Mouse (Mus musculus): ENCODE measurements around the gene Lim2. TPM values are rescaled to one million over a fixed set of nuclear protein-coding genes. Genes with fewer than 3 reads are reported as not detected.

Lim2 gene
- polyA plus RNA-seq (2014; fragmentation: Illumina TruSeq; extraction: RNeasy Lipid Tissue Mini Kit (QIAGEN cat#74804); ENCODE audit: low read depth, low replicate concordance), result not detected

GRCm38 (mm10) chr7:43427406-43427805 is at the start of gene Lim2:
Lim2 (plus strand) TSS chr7:43427670.

GRCm38 (mm10) chr7:43408131-43408553 is 19.3 kb upstream of the Lim2 start, which contains the start of gene Siglecg:
Siglecg (plus strand) TSS chr7:43408204.

GRCm38 (mm10) chr7:43436341-43437255 is 9.1 kb downstream of the Lim2 start, which contains the start of gene Nkg7:
Nkg7 (plus strand) TSS chr7:43437073.

GRCm38 (mm10) chr7:43440482-43440881 is 13.0 kb downstream of the Lim2 start, which contains the start of gene Cldnd2:
Cldnd2 (plus strand) TSS chr7:43440782.

GRCm38 (mm10) chr7:43443917-43444293 is 16.4 kb downstream of the Lim2 start, which contains the start of the genes Etfb and Gm45233:
Etfb (plus strand) TSS chr7:43444083.
Gm45233 (plus strand) TSS chr7:43444128.

GRCm38 (mm10) chr7:43462851-43463250 is 35.4 kb downstream of the Lim2 start, which contains the start of gene Vsig10l:
Vsig10l (plus strand) TSS chr7:43463151.

Other genes with a start within 250 kb of the Lim2 start
- 21.3 TPM for gene Zfp715, start 114.4 kb upstream of the Lim2 start, polyA plus RNA-seq (2014; fragmentation: Illumina TruSeq; extraction: RNeasy Lipid Tissue Mini Kit (QIAGEN cat#74804); ENCODE audit: low read depth, low replicate concordance)
- not detected for gene Siglecf, start 76.3 kb upstream of the Lim2 start, polyA plus RNA-seq (2014; fragmentation: Illumina TruSeq; extraction: RNeasy Lipid Tissue Mini Kit (QIAGEN cat#74804); ENCODE audit: low read depth, low replicate concordance)
- not detected for gene Siglecg, start 19.5 kb upstream of the Lim2 start, polyA plus RNA-seq (2014; fragmentation: Illumina TruSeq; extraction: RNeasy Lipid Tissue Mini Kit (QIAGEN cat#74804); ENCODE audit: low read depth, low replicate concordance)
- gene Nkg7, start 9.4 kb downstream of the Lim2 start, polyA plus RNA-seq (2014; fragmentation: Illumina TruSeq; extraction: RNeasy Lipid Tissue Mini Kit (QIAGEN cat#74804); ENCODE audit: low read depth, low replicate concordance), result not detected
- gene Cldnd2, start 13.1 kb downstream of the Lim2 start, polyA plus RNA-seq (2014; fragmentation: Illumina TruSeq; extraction: RNeasy Lipid Tissue Mini Kit (QIAGEN cat#74804); ENCODE audit: low read depth, low replicate concordance), result not detected
- gene Etfb, start 16.4 kb downstream of the Lim2 start, polyA plus RNA-seq (2014; fragmentation: Illumina TruSeq; extraction: RNeasy Lipid Tissue Mini Kit (QIAGEN cat#74804); ENCODE audit: low read depth, low replicate concordance), result 62.5 TPM
- not detected for gene Gm45233, start 16.5 kb downstream of the Lim2 start, polyA plus RNA-seq (2014; fragmentation: Illumina TruSeq; extraction: RNeasy Lipid Tissue Mini Kit (QIAGEN cat#74804); ENCODE audit: low read depth, low replicate concordance)
- 0.32 TPM for gene Vsig10l, start 35.5 kb downstream of the Lim2 start, polyA plus RNA-seq (2014; fragmentation: Illumina TruSeq; extraction: RNeasy Lipid Tissue Mini Kit (QIAGEN cat#74804); ENCODE audit: low read depth, low replicate concordance)
- gene Iglon5, start 62.4 kb downstream of the Lim2 start, polyA plus RNA-seq (2014; fragmentation: Illumina TruSeq; extraction: RNeasy Lipid Tissue Mini Kit (QIAGEN cat#74804); ENCODE audit: low read depth, low replicate concordance), result not detected
- gene 4931406B18Rik, start 78.3 kb downstream of the Lim2 start, polyA plus RNA-seq (2014; fragmentation: Illumina TruSeq; extraction: RNeasy Lipid Tissue Mini Kit (QIAGEN cat#74804); ENCODE audit: low read depth, low replicate concordance), result not detected
- 1.1 TPM for gene Cd33, start 116.8 kb downstream of the Lim2 start, polyA plus RNA-seq (2014; fragmentation: Illumina TruSeq; extraction: RNeasy Lipid Tissue Mini Kit (QIAGEN cat#74804); ENCODE audit: low read depth, low replicate concordance)
- 0.66 TPM for gene Zfp658, start 134.6 kb downstream of the Lim2 start, polyA plus RNA-seq (2014; fragmentation: Illumina TruSeq; extraction: RNeasy Lipid Tissue Mini Kit (QIAGEN cat#74804); ENCODE audit: low read depth, low replicate concordance)
- 4.6 TPM for gene Zfp719, start 151.9 kb downstream of the Lim2 start, polyA plus RNA-seq (2014; fragmentation: Illumina TruSeq; extraction: RNeasy Lipid Tissue Mini Kit (QIAGEN cat#74804); ENCODE audit: low read depth, low replicate concordance)
- gene Zfp819, start 179.5 kb downstream of the Lim2 start, polyA plus RNA-seq (2014; fragmentation: Illumina TruSeq; extraction: RNeasy Lipid Tissue Mini Kit (QIAGEN cat#74804); ENCODE audit: low read depth, low replicate concordance), result not detected
- not detected for gene Ceacam18, start 207.0 kb downstream of the Lim2 start, polyA plus RNA-seq (2014; fragmentation: Illumina TruSeq; extraction: RNeasy Lipid Tissue Mini Kit (QIAGEN cat#74804); ENCODE audit: low read depth, low replicate concordance)
- gene Siglece, start 232.5 kb downstream of the Lim2 start, polyA plus RNA-seq (2014; fragmentation: Illumina TruSeq; extraction: RNeasy Lipid Tissue Mini Kit (QIAGEN cat#74804); ENCODE audit: low read depth, low replicate concordance), result 1.3 TPM
- gene Ctu1, start 244.3 kb downstream of the Lim2 start, polyA plus RNA-seq (2014; fragmentation: Illumina TruSeq; extraction: RNeasy Lipid Tissue Mini Kit (QIAGEN cat#74804); ENCODE audit: low read depth, low replicate concordance), result 1.0 TPM